Mouse (Mus musculus) kidney, postnatal 0 days (tissue): ENCODE measurements at regions not wholly inside any gene's neighbourhood (a gene's known extent, or its start where the extent isn't known, plus 50 kb on each side); places are given as distances from the start of the nearest gene placed in this dataset.

Experiments used
- ATAC-seq: fragments of 200-750 bp; cut with Nextera tagmentation; replicated peaks from 2 replicates; pipeline ENCODE4 v1.8.0; 2017; ENCODE audit warnings: low read depth, moderate number of reproducible peaks, moderate TSS enrichment, moderate library complexity; ENCODE audit not compliant: low FRiP score
- DNase-seq: peaks from one replicate; pipeline ENCODE4 v3.0.0-alpha.2; 2016; ENCODE audit warnings: low spot score
- H3K27ac ChIP-seq: fragments of 300-500 bp; sonication (generic); 2 replicates; pipeline ENCODE4 v1.5.1; 2014; ENCODE audit warnings: mild to moderate bottlenecking
- H3K27me3 ChIP-seq: fragments of 300-500 bp; sonication (generic); 2 replicates; pipeline ENCODE4 v1.6.1; 2014; ENCODE audit warnings: low read length, mixed read lengths; ENCODE audit not compliant: insufficient read depth
- H3K36me3 ChIP-seq: fragments of 300-500 bp; sonication (generic); 2 replicates; pipeline ENCODE4 v1.6.1; 2014; ENCODE audit warnings: low read length, mixed read lengths; ENCODE audit not compliant: insufficient read depth
- H3K4me1 ChIP-seq: fragments of 300-500 bp; sonication (generic); replicated peaks from 2 replicates; pipeline ENCODE4 v1.6.1; 2014; ENCODE audit warnings: antibody characterized with exemption, low read length, mixed read lengths; ENCODE audit not compliant: insufficient read depth
- H3K4me2 ChIP-seq: fragments of 300-500 bp; sonication (generic); 2 replicates; pipeline ENCODE4 v1.6.1; 2014; ENCODE audit warnings: mild to moderate bottlenecking, low read length, moderate library complexity, mixed read lengths
- H3K4me3 ChIP-seq: fragments of 300-500 bp; sonication (generic); replicated peaks from 2 replicates; pipeline ENCODE4 v1.5.1; 2014; ENCODE audit warnings: low read depth, low read length
- H3K9ac ChIP-seq: fragments of 300-500 bp; sonication (generic); 2 replicates; pipeline ENCODE4 v1.6.1; 2014; ENCODE audit warnings: low read depth, low read length
- H3K9me3 ChIP-seq: fragments of 300-500 bp; sonication (generic); replicated peaks from 2 replicates; pipeline ENCODE4 v1.6.1; 2016; ENCODE audit warnings: low read length, inconsistent platforms, mixed read lengths
- CTCF ChIP-seq: IDR thresholded peaks from 2 replicates; pipeline ENCODE4 v1.5.1; 2016; ENCODE audit warnings: antibody characterized with exemption, low read depth, mild to moderate bottlenecking, moderate library complexity
- WGBS: fragments of 180-500 bp; shearing (Covaris S2); extraction: QIAGEN DNeasy Blood & Tissue Kit; methylation state at CpG from one replicate; pipeline ENCODE4 v1.1.7; 2014; 5-methylcytosine and 5-hydroxymethylcytosine counted together

- DNase-seq: no peak
- Histone ChIP-seq H3K27me3 (no peaks in the 10 kb centered on the region), H3K36me3 (no peaks in the 10 kb centered on the region), H3K9me3 (no peaks in the 10 kb centered on the region), H3K27ac (no peak overlapping the region), H3K9ac (no peak overlapping the region), H3K4me1 (no peaks in the 10 kb centered on the region), H3K4me2 (no peak overlapping the region), H3K4me3 (no peak overlapping the region)
- ATAC-seq: no peak
- 41% methylated on average over 2 of the region's 2 CpGs for WGBS
- TF ChIP-seq CTCF: no peak
These were observed 813.6 kb downstream of the Gm9008 start for GRCm38 (mm10) chr6:75683935-75684334.

GRCm38 (mm10) chr6:75644363-75644720, 853.2 kb downstream of the Gm9008 start:
- Histone ChIP-seq H3K36me3 (no peaks in the 10 kb centered on the region), H3K9ac (no peak overlapping the region), H3K9me3 (no peaks in the 10 kb centered on the region), H3K4me1 (no peaks in the 10 kb centered on the region), H3K27me3 (no peaks in the 10 kb centered on the region), H3K27ac (no peak overlapping the region), H3K4me3 (no peak overlapping the region), H3K4me2 (no peak overlapping the region)
- WGBS: 69% methylated on average over 2 of the region's 2 CpGs
- no peak for TF ChIP-seq CTCF
- DNase-seq (no peak), ATAC-seq (no peak)

GRCm38 (mm10) chr6:75643581-75644362, 853.8 kb downstream of the Gm9008 start:
- DNase-seq (no peak), ATAC-seq (no peak)
- H3K27ac ChIP-seq: no peak overlapping the region
- no peak overlapping the region for H3K9ac ChIP-seq
- no peak for TF ChIP-seq CTCF
- 76% methylated on average over 2 of the region's 2 CpGs for WGBS
- H3K27me3 ChIP-seq: no peaks in the 10 kb centered on the region
- no peak overlapping the region for H3K4me2 ChIP-seq
- H3K4me1 ChIP-seq: no peaks in the 10 kb centered on the region
- H3K4me3 ChIP-seq: no peak overlapping the region
- no peaks in the 10 kb centered on the region for H3K36me3 ChIP-seq
- no peaks in the 10 kb centered on the region for H3K9me3 ChIP-seq

- ATAC-seq: no peak
- no peak overlapping the region for H3K4me3 ChIP-seq
- 49% methylated on average over 1 of the region's 1 CpGs for WGBS
These were observed 861.5 kb downstream of the Gm9008 start for GRCm38 (mm10) chr6:75636050-75636449.

GRCm38 (mm10) chr6:75602536-75603279, 894.9 kb downstream of the Gm9008 start:
- Histone ChIP-seq H3K27me3 (no peaks in the 10 kb centered on the region), H3K4me2 (no peak overlapping the region), H3K27ac (no peak overlapping the region), H3K4me3 (no peak overlapping the region), H3K36me3 (no peaks in the 10 kb centered on the region), H3K9ac (no peak overlapping the region), H3K4me1 (no peaks in the 10 kb centered on the region), H3K9me3 (no peaks in the 10 kb centered on the region)
- WGBS: 16% methylated on average over 11 of the region's 11 CpGs
- DNase-seq (no peak), ATAC-seq (no peak)
- TF ChIP-seq CTCF: no peak

More at GRCm38 (mm10) chr6:75636050-75636449, 861.5 kb downstream of the Gm9008 start:
- Histone ChIP-seq H3K27me3 (no peaks in the 10 kb centered on the region), H3K4me2 (no peak overlapping the region), H3K36me3 (no peaks in the 10 kb centered on the region), H3K9ac (no peak overlapping the region), H3K27ac (no peak overlapping the region), H3K9me3 (no peaks in the 10 kb centered on the region), H3K4me1 (no peaks in the 10 kb centered on the region)
- no peak for DNase-seq
- TF ChIP-seq CTCF: no peak

- peak; percentile 57 for DNase-seq
- Histone ChIP-seq H3K9ac (no peak overlapping the region), H3K27ac (no peak overlapping the region), H3K27me3 (no peaks in the 10 kb centered on the region), H3K4me3 (no peak overlapping the region), H3K4me2 (no peak overlapping the region), H3K4me1 (no peaks in the 10 kb centered on the region), H3K36me3 (no peaks in the 10 kb centered on the region), H3K9me3 (no peaks in the 10 kb centered on the region)
- 55% methylated on average over 3 of the region's 3 CpGs for WGBS
- TF ChIP-seq CTCF: no peak
- ATAC-seq: no peak
These were observed 939.2 kb downstream of the Gm9008 start for GRCm38 (mm10) chr6:75558431-75558830.
